Mouse (Mus musculus): ENCODE measurements around the gene Col17a1.

DNA sequence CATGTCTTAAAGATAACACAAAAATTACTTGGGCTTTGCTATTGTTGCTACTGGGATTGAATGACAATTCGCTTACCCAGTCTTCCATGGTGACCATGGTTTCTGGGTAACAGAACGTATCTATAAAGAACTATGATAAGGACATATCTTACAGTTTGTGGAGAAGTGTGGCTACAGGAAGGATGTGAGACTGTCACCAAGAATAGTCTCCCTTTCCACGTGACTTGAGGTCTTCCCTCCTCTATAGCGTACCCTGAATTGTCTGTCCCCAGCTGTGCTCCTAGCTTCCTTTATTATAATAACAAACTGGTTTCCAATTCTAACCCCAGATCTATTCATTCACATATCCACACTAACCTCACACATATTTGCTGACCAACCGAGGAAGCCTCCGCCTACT is 3.8 kb upstream of the Col17a1 start:
- TF ChIP-seq CTCF (IDR thresholded peaks at IDR 0.05; ENCODE audit: borderline replicate concordance, insufficient read depth, low read length) (no peak), POLR2A (IDR thresholded peaks at IDR 0.05; ENCODE audit: low read depth, low read length) (no peak)
